Mouse (Mus musculus) liver, postnatal 0 days (tissue): Measurements from ENCODE around the gene Gm10721.
"Not testable (repeated sequence)": the region's sequence is repeated elsewhere in the genome, so short reads cannot be mapped to it uniquely, and the experiment has no call there.

Source experiments
- CTCF ChIP-seq: sonication (generic); IDR thresholded peaks from 2 replicates; pipeline ENCODE4 v1.5.1; 2016; ENCODE audit warnings: antibody characterized with exemption, low read depth
- EP300 ChIP-seq: IDR thresholded peaks from 2 replicates; pipeline ENCODE4 v1.6.1; 2016; ENCODE audit warnings: antibody characterized with exemption, low read depth, mild to moderate bottlenecking

- TF ChIP-seq CTCF, EP300: not testable (repeated sequence)
Measured at GRCm38 (mm10) chr9:3006179-3006578, 6.8 kb upstream of the Gm10721 start.
